Mouse (Mus musculus): ENCODE data around the gene Nhsl1.

DNA sequence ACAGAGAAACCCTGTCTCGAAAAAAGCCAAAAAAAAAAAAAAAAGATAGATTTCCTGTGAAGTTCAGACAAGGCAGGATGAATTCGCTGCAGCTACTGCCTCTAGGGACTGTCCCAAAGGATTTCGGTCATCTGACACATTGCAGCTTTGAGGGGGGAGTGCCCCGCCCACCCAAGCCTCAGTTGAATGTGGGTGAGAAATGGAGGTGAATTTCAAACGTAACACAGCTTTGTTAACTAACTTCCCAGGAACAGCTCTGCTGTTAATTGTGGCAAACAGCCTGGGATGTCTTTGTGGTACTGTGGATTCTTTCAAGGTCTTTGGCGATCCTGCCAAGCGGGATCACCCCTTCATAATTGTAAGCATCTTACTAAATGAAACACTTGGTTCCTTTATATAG, 67.4 kb downstream of the Nhsl1 start:
- TF ChIP-seq POLR2A (IDR thresholded peaks at IDR 0.05; ENCODE audit: low read depth, low read length) (no peak), CTCF (IDR thresholded peaks at IDR 0.05; ENCODE audit: extremely low read depth, insufficient read length, insufficient replicate concordance, low read depth, low read length) (no peak)
